Mouse (Mus musculus): ENCODE data around the gene Ankrd40. TPM values are rescaled to one million over a fixed set of nuclear protein-coding genes. Genes with fewer than 3 reads are reported as not detected.

Ankrd40 gene
- polyA plus RNA-seq, 1 experiment from 2014 or later: 17.7 TPM

DNA sequence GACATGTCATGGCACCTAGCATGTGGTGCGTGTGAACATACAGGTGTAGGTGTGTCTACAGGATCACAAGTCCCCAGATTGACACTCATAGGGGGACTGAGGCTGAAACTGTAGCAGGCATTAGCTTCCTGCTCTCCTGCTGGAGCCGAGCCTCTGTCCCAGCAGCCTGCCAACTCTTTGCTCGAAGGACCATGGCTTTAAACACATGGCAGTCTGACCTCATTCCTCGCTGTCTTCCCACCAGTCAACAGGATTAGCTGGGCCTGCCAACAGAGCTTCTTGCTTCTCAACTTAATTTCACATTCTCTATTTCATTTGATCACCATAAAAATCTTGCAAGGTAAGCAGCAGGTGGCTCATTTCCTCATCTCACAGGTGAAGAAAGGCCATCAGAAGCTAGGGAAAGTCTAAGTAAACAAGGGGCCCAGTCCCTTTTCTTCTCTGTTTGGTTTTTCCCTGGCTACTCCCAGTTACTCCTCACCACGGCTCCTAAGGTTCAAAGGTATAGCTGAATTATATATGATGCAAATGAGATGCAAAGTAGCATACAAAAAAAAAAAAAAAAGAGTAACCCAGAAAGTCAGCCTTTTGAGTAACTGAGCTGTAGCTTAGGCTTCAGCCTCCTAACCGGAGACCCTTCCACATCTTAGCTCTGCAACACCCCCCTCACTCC is 62.1 kb downstream of the Ankrd40 start:
- 77% methylated on average over 6 of the region's 6 CpGs for WGBS

DNA sequence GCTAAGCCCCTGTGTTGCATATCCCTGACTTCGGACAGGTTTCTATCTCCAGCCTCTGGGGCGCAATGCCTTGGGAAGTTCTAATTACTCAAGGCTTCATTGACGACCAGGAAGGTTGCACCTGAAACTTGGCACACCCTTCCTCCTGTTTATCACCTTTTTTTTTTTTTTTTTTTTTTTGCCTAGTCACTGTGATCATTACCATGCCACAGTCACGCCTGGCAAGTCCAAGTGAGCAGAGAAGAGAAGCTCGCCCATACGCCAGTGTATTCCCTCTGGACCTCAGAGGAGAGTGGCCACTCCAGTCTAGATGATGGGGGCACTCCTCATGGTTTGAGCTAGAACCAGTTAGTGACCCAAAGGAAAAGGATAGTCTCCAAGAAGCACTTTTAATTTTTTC is 63.0 kb downstream of the Ankrd40 start:
- no peak for ATAC-seq (ENCODE audit: low FRiP score)
- Histone ChIP-seq H3K4me1 (peaks cover 9% of the 10 kb centered on the region), H3K27ac (replicated peaks) (no peak overlapping the region), H3K36me3 (no peaks in the 10 kb centered on the region), H3K27me3 (replicated peaks) (0 out of 2 replicates have a peak, but pooled peaks cover 5% of the 10 kb centered on the region), H3K9me3 (replicated peaks) (no peaks in the 10 kb centered on the region), H3K4me2 (no peak overlapping the region), H3K4me3 (replicated peaks) (no peak overlapping the region), H3K9ac (replicated peaks) (no peak overlapping the region)
- WGBS: 90% methylated on average over 6 of the region's 6 CpGs

More for the DNA sequence above, 62.1 kb downstream of the Ankrd40 start:
- no peaks in the 10 kb centered on the region for H3K9me3 ChIP-seq (replicated peaks)
- ATAC-seq (ENCODE audit: low FRiP score): no peak
- H3K4me3 ChIP-seq (replicated peaks): no peak overlapping the region
- H3K4me2 ChIP-seq: no peak overlapping the region
- H3K27me3 ChIP-seq (replicated peaks): 0 out of 2 replicates have a peak, but pooled peaks cover 5% of the 10 kb centered on the region
- no peaks in the 10 kb centered on the region for H3K36me3 ChIP-seq
- H3K9ac ChIP-seq (replicated peaks): no peak overlapping the region
- H3K27ac ChIP-seq (replicated peaks): no peak overlapping the region
- peaks cover 17% of the 10 kb centered on the region for H3K4me1 ChIP-seq

Other genes starting within 250 kb of the Ankrd40 start
- 28.3 and 31.4 TPM in 2 replicates for gene Tob1, start 116.5 kb upstream of the Ankrd40 start, polyA plus RNA-seq (2015; fragmentation: Nextera tagmentation; extraction: Ambion mirVana)
- 3.2 and 5.5 TPM in 2 replicates for gene Wfikkn2, start 82.0 kb upstream of the Ankrd40 start, polyA plus RNA-seq (2015; fragmentation: Nextera tagmentation; extraction: Ambion mirVana)
- not detected in 2 replicates for gene Gm21885, start 46.1 kb upstream of the Ankrd40 start, polyA plus RNA-seq (2015; fragmentation: Nextera tagmentation; extraction: Ambion mirVana)
- gene Luc7l3, start 6.0 kb upstream of the Ankrd40 start, polyA plus RNA-seq (2015; fragmentation: Nextera tagmentation; extraction: Ambion mirVana): 124 and 133 TPM in 2 replicates
- 1.1 and 1.7 TPM in 2 replicates for gene Abcc3, start 65.0 kb downstream of the Ankrd40 start, polyA plus RNA-seq (2015; fragmentation: Nextera tagmentation; extraction: Ambion mirVana)
- 12.8 and 14.7 TPM in 2 replicates for gene Cacna1g, start 146.2 kb downstream of the Ankrd40 start, polyA plus RNA-seq (2015; fragmentation: Nextera tagmentation; extraction: Ambion mirVana)
- gene Spata20, start 158.2 kb downstream of the Ankrd40 start, polyA plus RNA-seq (2015; fragmentation: Nextera tagmentation; extraction: Ambion mirVana): 0.28 and 0.42 TPM in 2 replicates
- gene Epn3, start 172.0 kb downstream of the Ankrd40 start, polyA plus RNA-seq (2015; fragmentation: Nextera tagmentation; extraction: Ambion mirVana): 1.1 and 1.5 TPM in 2 replicates
- gene Mycbpap, start 193.7 kb downstream of the Ankrd40 start, polyA plus RNA-seq (2015; fragmentation: Nextera tagmentation; extraction: Ambion mirVana): 2.0 and 2.8 TPM in 2 replicates
- 9.4 and 10.4 TPM in 2 replicates for gene Rsad1, start 221.3 kb downstream of the Ankrd40 start, polyA plus RNA-seq (2015; fragmentation: Nextera tagmentation; extraction: Ambion mirVana)
- gene Chad, start 237.0 kb downstream of the Ankrd40 start, polyA plus RNA-seq (2015; fragmentation: Nextera tagmentation; extraction: Ambion mirVana): 1.2 and 1.8 TPM in 2 replicates